Mouse (Mus musculus): ENCODE data around the gene Hes7. TPM values are rescaled to one million over a fixed set of nuclear protein-coding genes. Genes with fewer than 3 reads are reported as not detected.

The Hes7 gene
- polyA plus RNA-seq, 1 experiment = 0.19 TPM

DNA sequence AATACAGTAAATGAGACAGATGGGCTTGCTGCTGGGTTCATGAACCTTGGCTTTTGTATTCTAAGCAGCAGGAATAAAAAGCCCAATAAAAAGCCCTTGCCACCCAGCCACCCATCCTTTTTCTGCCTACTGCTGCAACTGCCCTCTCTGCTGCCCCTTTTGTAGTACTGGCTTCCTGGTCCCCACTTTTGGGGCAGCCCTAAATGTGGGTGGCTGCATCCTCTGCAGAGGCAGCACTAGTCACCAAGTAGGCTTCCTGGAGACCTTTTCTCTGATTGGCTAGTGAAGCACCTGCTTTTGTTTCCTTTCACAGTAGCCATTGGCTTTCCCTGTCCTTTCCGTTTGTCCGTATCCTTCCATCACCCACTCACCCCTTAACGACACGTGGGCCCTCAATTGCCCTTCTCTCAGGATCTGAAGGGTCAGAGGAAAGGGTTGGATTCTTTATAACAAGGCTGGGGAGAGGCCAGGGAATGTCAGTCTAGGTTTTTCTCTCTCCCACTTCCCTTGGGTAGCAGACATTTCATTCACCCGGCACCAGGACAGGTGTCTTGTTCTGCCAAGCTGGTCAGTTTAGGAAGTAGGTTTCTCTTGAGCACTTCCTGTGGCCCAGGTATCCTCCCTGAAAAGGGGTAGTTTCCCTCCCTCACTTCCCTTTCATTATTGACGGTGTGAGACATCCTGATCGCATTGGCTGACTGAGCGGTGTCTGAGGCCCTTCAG is 22.0 kb upstream of the Hes7 start:
- Histone ChIP-seq H3K36me3 (ENCODE audit: control insufficient read depth, insufficient read depth, low read length) (peaks cover 16% of the 10 kb centered on the region), H3K27me3 (replicated peaks; ENCODE audit: control insufficient read depth, insufficient read depth, low read length) (no peaks in the 10 kb centered on the region), H3K4me1 (ENCODE audit: control insufficient read depth, insufficient read depth, low read length) (peaks cover 21% of the 10 kb centered on the region), H3K27ac (ENCODE audit: insufficient read depth, low read depth, low read length) (peak overlapping the region; percentile 99), H3K4me3 (ENCODE audit: insufficient read depth, low read depth, low read length) (peak overlapping the region; percentile 17; the same call in 1 of the 2 replicates)
- DNase-seq = no peak
- WGBS = 11% methylated on average over 8 of the region's 8 CpGs
- TF ChIP-seq POLR2A (IDR thresholded peaks at IDR 0.05; ENCODE audit: low read depth, low read length) (no peak), CTCF (conservative IDR thresholded peaks at IDR 0.05; ENCODE audit: insufficient read depth, insufficient read length, low read depth, low read length) (no peak)

DNA sequence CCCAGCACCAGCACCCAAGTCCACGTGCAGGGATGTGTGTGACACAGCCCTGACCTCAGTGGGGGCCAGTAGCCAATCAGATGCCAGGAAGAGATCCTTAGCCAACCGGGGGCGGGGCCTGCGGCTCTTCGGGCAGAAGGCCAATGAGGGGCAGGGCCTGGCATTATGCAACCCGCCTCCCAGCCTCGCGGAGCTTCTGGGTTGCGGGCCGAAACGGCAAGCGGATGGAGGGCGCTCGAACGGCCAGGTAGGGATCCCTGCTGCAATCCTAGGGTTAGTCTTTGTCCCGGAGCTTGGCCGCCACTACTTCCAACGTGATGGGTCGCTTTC is 21.5 kb upstream of the Hes7 start:
- no peak for TF ChIP-seq CTCF (conservative IDR thresholded peaks at IDR 0.05; ENCODE audit: insufficient read depth, insufficient read length, low read depth, low read length)
- TF ChIP-seq POLR2A (IDR thresholded peaks at IDR 0.05; ENCODE audit: low read depth, low read length) = peak; percentile 21
- peaks cover 21% of the 10 kb centered on the region for H3K4me1 ChIP-seq (ENCODE audit: control insufficient read depth, insufficient read depth, low read length)
- H3K36me3 ChIP-seq (ENCODE audit: control insufficient read depth, insufficient read depth, low read length) = peaks cover 17% of the 10 kb centered on the region
- WGBS = under 1% methylated on average over 19 of the region's 19 CpGs
- no peaks in the 10 kb centered on the region for H3K27me3 ChIP-seq (replicated peaks; ENCODE audit: control insufficient read depth, insufficient read depth, low read length)
- H3K4me3 ChIP-seq (ENCODE audit: insufficient read depth, low read depth, low read length) = peak overlapping the region; percentile 84
- H3K27ac ChIP-seq (ENCODE audit: insufficient read depth, low read depth, low read length) = peak overlapping the region; percentile 99
- peak; percentile 99 for DNase-seq

DNA sequence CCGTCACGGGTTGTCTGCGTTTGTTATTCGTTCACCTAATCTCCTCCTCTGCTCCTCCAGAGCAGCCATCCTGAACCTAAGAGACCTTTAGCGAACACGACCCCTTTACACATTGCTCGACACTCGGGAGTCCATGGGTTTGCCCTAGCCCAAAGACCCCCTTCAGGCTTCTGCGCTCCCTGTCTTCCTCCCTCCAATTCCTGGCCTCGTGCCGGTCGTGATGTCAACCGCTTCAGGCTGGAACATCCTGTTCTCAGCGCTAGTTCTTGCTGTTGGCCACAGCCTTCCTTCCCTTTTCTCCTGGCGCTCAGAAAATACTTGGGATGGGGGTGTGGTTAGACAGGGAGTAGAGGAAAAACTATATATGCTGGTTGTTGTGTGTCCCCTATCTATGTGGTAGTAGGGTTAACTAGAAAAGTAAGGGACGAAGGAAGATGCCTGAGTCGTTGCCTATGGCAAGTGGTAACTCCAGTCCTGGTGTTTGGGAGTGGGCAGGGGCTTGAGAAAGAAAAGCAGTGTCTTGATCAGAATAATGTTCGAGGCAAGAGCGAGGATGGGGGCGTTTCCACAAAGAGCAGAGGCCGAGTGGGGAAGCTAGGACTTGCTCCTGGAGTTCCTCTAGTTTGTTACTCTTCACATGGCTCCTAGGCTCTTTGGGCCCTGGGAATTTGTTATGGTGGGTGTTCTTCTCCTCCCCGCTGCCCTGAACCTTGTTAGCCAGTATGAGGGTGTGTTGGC is 20.9 kb upstream of the Hes7 start:
- under 1% methylated on average over 22 of the region's 22 CpGs for WGBS
- Histone ChIP-seq H3K4me1 (ENCODE audit: control insufficient read depth, insufficient read depth, low read length) (peaks cover 20% of the 10 kb centered on the region), H3K36me3 (ENCODE audit: control insufficient read depth, insufficient read depth, low read length) (peaks cover 17% of the 10 kb centered on the region), H3K27ac (ENCODE audit: insufficient read depth, low read depth, low read length) (peak overlapping the region; percentile 99), H3K27me3 (replicated peaks; ENCODE audit: control insufficient read depth, insufficient read depth, low read length) (no peaks in the 10 kb centered on the region), H3K4me3 (ENCODE audit: insufficient read depth, low read depth, low read length) (peak overlapping the region; percentile 84)
- TF ChIP-seq POLR2A (IDR thresholded peaks at IDR 0.05; ENCODE audit: low read depth, low read length) = peak; percentile 27
- TF ChIP-seq CTCF (conservative IDR thresholded peaks at IDR 0.05; ENCODE audit: insufficient read depth, insufficient read length, low read depth, low read length) = no peak
- DNase-seq = peak; percentile 88

DNA sequence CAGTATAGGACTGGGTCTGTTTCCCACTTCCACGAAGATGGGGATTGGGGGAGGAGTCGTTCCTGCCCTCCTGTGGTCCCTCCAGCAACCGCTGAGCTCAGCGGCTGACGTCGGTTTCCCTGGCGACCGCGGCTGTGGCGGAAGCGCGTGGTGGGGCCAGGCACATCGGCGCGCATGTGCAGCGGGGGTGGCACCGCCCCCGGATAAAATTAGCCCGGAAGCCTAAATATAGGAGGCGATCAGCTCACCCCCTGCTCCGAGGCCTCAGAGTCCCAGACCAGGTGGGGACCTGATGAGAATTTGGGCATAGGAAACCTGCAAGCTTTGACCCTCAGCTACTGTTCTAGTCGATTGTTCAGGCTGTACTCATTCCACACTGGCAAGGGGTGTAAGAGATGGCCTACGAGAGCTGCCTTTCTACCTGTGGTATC is 20.3 kb upstream of the Hes7 start:
- peaks cover 18% of the 10 kb centered on the region for H3K4me1 ChIP-seq (ENCODE audit: control insufficient read depth, insufficient read depth, low read length)

DNA sequence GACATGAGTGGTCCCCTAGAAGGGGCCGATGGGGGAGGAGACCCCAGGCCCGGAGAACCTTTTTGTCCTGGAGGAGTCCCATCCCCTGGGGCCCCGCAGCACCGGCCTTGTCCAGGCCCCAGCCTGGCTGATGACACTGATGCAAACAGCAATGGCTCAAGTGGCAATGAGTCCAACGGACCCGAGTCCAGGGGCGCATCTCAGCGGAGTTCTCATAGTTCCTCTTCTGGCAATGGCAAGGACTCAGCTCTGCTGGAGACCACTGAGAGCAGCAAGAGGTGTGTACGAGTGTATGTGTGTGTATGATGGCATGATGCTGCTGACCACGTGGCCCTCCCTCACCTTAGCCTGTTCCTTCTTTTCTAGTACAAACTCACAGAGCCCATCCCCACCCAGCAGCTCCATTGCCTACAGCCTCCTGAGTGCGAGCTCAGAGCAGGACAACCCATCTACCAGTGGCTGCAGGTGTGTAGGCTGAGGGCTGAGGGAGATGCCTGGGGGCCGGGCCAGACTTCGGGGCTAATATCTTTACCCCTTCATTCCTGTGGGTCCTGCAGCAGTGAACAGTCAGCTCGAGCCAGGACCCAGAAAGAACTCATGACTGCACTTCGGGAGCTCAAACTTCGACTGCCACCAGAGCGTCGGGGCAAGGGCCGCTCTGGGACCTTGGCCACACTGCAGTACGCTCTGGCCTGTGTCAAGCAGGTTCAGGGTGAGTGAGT is 19.4 kb upstream of the Hes7 start:
- no peak for DNase-seq
- Histone ChIP-seq H3K4me1 (ENCODE audit: control insufficient read depth, insufficient read depth, low read length) (peaks cover 18% of the 10 kb centered on the region), H3K27ac (ENCODE audit: insufficient read depth, low read depth, low read length) (no peak overlapping the region), H3K36me3 (ENCODE audit: control insufficient read depth, insufficient read depth, low read length) (peaks cover 24% of the 10 kb centered on the region), H3K4me3 (ENCODE audit: insufficient read depth, low read depth, low read length) (no peak overlapping the region), H3K27me3 (replicated peaks; ENCODE audit: control insufficient read depth, insufficient read depth, low read length) (no peaks in the 10 kb centered on the region)
- TF ChIP-seq POLR2A (IDR thresholded peaks at IDR 0.05; ENCODE audit: low read depth, low read length) (no peak), CTCF (conservative IDR thresholded peaks at IDR 0.05; ENCODE audit: insufficient read depth, insufficient read length, low read depth, low read length) (no peak)
- 87% methylated on average over 20 of the region's 20 CpGs for WGBS

More for the DNA sequence above, 20.3 kb upstream of the Hes7 start:
- Histone ChIP-seq H3K4me3 (ENCODE audit: insufficient read depth, low read depth, low read length) (peak overlapping the region; percentile 84), H3K27ac (ENCODE audit: insufficient read depth, low read depth, low read length) (peak overlapping the region; percentile 99), H3K36me3 (ENCODE audit: control insufficient read depth, insufficient read depth, low read length) (peaks cover 19% of the 10 kb centered on the region), H3K27me3 (replicated peaks; ENCODE audit: control insufficient read depth, insufficient read depth, low read length) (no peaks in the 10 kb centered on the region)
- peak; percentile 96 for DNase-seq
- WGBS = under 1% methylated on average over 23 of the region's 23 CpGs
- no peak for TF ChIP-seq POLR2A (IDR thresholded peaks at IDR 0.05; ENCODE audit: low read depth, low read length)
- no peak for TF ChIP-seq CTCF (conservative IDR thresholded peaks at IDR 0.05; ENCODE audit: insufficient read depth, insufficient read length, low read depth, low read length)

DNA sequence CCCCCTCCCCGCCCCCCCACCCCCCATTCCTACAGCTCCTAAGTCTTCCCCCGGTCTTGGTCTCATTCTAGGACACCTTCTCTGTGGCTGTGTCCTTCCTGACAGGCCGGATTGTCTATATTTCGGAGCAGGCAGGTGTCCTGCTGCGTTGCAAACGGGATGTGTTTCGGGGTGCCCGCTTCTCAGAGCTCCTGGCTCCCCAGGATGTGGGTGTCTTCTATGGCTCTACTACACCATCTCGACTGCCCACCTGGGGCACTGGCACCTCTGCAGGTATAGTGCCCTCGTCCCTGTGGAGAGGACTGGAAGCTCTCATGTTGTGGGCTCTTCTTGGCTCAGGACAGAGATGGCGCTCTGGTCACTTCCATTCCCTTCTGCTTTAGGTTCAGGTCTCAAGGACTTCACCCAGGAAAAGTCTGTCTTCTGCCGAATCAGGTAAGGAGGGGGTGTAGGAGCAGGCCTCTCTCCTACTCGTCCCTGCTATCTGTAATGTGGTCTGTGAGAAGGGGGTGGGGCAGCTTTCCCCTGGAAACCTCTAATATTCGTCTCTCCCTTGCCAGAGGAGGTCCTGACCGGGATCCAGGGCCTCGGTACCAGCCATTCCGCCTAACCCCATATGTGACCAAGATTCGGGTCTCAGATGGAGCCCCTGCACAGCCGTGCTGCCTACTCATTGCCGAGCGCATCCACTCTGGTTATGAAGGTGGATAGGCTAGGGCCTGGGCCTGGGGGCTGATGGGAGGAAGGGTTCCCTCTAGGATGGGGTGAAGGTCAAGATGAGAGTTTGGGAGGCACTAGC is 18.4 kb upstream of the Hes7 start:
- 93% methylated on average over 21 of the region's 21 CpGs for WGBS
- H3K36me3 ChIP-seq (ENCODE audit: control insufficient read depth, insufficient read depth, low read length) = peaks cover 26% of the 10 kb centered on the region
- H3K4me1 ChIP-seq (ENCODE audit: control insufficient read depth, insufficient read depth, low read length) = peaks cover 18% of the 10 kb centered on the region
- no peaks in the 10 kb centered on the region for H3K27me3 ChIP-seq (replicated peaks; ENCODE audit: control insufficient read depth, insufficient read depth, low read length)
- no peak for DNase-seq
- TF ChIP-seq POLR2A (IDR thresholded peaks at IDR 0.05; ENCODE audit: low read depth, low read length) = no peak
- no peak for TF ChIP-seq CTCF (conservative IDR thresholded peaks at IDR 0.05; ENCODE audit: insufficient read depth, insufficient read length, low read depth, low read length)
- H3K4me3 ChIP-seq (ENCODE audit: insufficient read depth, low read depth, low read length) = no peak overlapping the region
- H3K27ac ChIP-seq (ENCODE audit: insufficient read depth, low read depth, low read length) = no peak overlapping the region

Measured in kidney, adult 2 months (tissue).